Mouse (Mus musculus) erythroblast, embryonic 14.5 days (primary cell): Measurements from ENCODE around the gene Parg.

Source experiments
- GATA1 ChIP-seq: IDR thresholded peaks from 2 replicates; pipeline ENCODE4 v1.6.1; 2012; ENCODE audit warnings: low read length, inconsistent platforms, mixed read lengths
- TAL1 ChIP-seq: IDR thresholded peaks from 3 replicates; pipeline ENCODE4 v1.6.1; 2012; ENCODE audit warnings: low read length, inconsistent platforms, mixed read lengths

- TF ChIP-seq GATA1 = no peak
- TF ChIP-seq TAL1 = no peak
Measured at GRCm38 (mm10) chr14:32154758-32155157, 47.0 kb upstream of the Parg start.
